In genomic region chr16:56669520-56669919, GRCm38 (mm10) we compare ENCODE assay signal across 33 mouse cellular contexts.
"Had no signal": no experiment of that assay in that cellular context is flagged by ENCODE, and none has a peak within 500 bp of the region (broad histone marks: within the 10 kb centered on the region; RNA-seq: fewer than 3 reads in every experiment).

No protein-coding gene starts in this region.

- H3K9ac ChIP-seq: limb, embryonic 12.5 days; limb, embryonic 13.5 days; limb, embryonic 15.5 days; liver, embryonic 12.5 days; liver, embryonic 13.5 days; liver, embryonic 14.5 days; liver, embryonic 15.5 days; liver, postnatal 0 days; lung, embryonic 14.5 days; lung, embryonic 15.5 days; midbrain, embryonic 12.5 days; midbrain, embryonic 13.5 days; midbrain, embryonic 15.5 days; neural tube, embryonic 12.5 days; neural tube, embryonic 13.5 days had no signal

- ATAC-seq: liver, embryonic 12.5 days; liver, postnatal 0 days; lung, postnatal 0 days; midbrain, embryonic 13.5 days; midbrain, embryonic 15.5 days; midbrain, embryonic 16.5 days had no signal

- H3K4me1 ChIP-seq: limb, embryonic 10.5 days; liver, embryonic 12.5 days; liver, embryonic 13.5 days; liver, embryonic 15.5 days; lung, embryonic 15.5 days; megakaryocyte, embryonic 14.5 days; midbrain, embryonic 12.5 days; midbrain, embryonic 13.5 days; midbrain, embryonic 15.5 days; neural tube, embryonic 12.5 days; neural tube, embryonic 13.5 days had no signal

- H3K4me2 ChIP-seq: limb, embryonic 12.5 days; limb, embryonic 13.5 days; limb, embryonic 15.5 days; liver, embryonic 11.5 days; liver, embryonic 12.5 days; liver, embryonic 13.5 days; liver, embryonic 15.5 days; lung, embryonic 14.5 days; lung, embryonic 15.5 days; midbrain, embryonic 11.5 days; midbrain, embryonic 12.5 days; midbrain, embryonic 13.5 days; midbrain, embryonic 15.5 days; neural tube, embryonic 12.5 days; neural tube, embryonic 13.5 days had no signal

- H3K36me3 ChIP-seq: limb, embryonic 10.5 days; limb, embryonic 12.5 days; limb, embryonic 13.5 days; limb, embryonic 15.5 days; liver, embryonic 12.5 days; liver, embryonic 13.5 days; liver, embryonic 15.5 days; lung, embryonic 15.5 days; midbrain, embryonic 10.5 days; midbrain, embryonic 12.5 days; midbrain, embryonic 13.5 days; midbrain, embryonic 15.5 days; neural tube, embryonic 12.5 days; neural tube, embryonic 13.5 days had no signal

- H3K9me3 ChIP-seq: limb, embryonic 10.5 days; limb, embryonic 12.5 days; limb, embryonic 13.5 days; limb, embryonic 15.5 days; liver, embryonic 12.5 days; liver, embryonic 13.5 days; liver, embryonic 15.5 days; lung, embryonic 15.5 days; midbrain, embryonic 10.5 days; midbrain, embryonic 12.5 days; midbrain, embryonic 13.5 days; midbrain, embryonic 15.5 days; neural tube, embryonic 12.5 days; neural tube, embryonic 13.5 days had no signal

- H3K27me3 ChIP-seq: limb, embryonic 12.5 days; limb, embryonic 13.5 days; limb, embryonic 15.5 days; liver, embryonic 12.5 days; liver, embryonic 13.5 days; liver, embryonic 15.5 days; lung, embryonic 15.5 days; megakaryocyte, embryonic 14.5 days; midbrain, embryonic 12.5 days; midbrain, embryonic 13.5 days; midbrain, embryonic 15.5 days; neural tube, embryonic 12.5 days; neural tube, embryonic 13.5 days had no signal

- H3K27ac ChIP-seq: limb, embryonic 10.5 days; limb, embryonic 12.5 days; limb, embryonic 13.5 days; limb, embryonic 15.5 days; liver, embryonic 12.5 days; liver, embryonic 13.5 days; liver, embryonic 14.5 days; liver, embryonic 15.5 days; lung, embryonic 15.5 days; macrophage; midbrain, embryonic 10.5 days; midbrain, embryonic 12.5 days; midbrain, embryonic 13.5 days; midbrain, embryonic 15.5 days; neural tube, embryonic 12.5 days; neural tube, embryonic 13.5 days had no signal

- DNase-seq: left cerebral cortex, postnatal 4 days; liver; liver, embryonic 13.5 days; liver, postnatal 0 days; lung, adult 18-20 months; lung, adult 2 months; lung, embryonic 14.5 days; lung, postnatal 10 days; lung, postnatal 14 days; lung, postnatal 36 days; lung, postnatal 4 days; midbrain, embryonic 14.5 days had no signal

- H3K4me3 ChIP-seq: limb, embryonic 10.5 days; limb, embryonic 12.5 days; limb, embryonic 13.5 days; limb, embryonic 15.5 days; liver, embryonic 12.5 days; liver, embryonic 13.5 days; liver, embryonic 15.5 days; lung, embryonic 15.5 days; megakaryocyte, embryonic 14.5 days; midbrain, embryonic 10.5 days; midbrain, embryonic 12.5 days; midbrain, embryonic 13.5 days; midbrain, embryonic 15.5 days; myocyte; neural tube, embryonic 12.5 days; neural tube, embryonic 13.5 days had no signal
